Mouse (Mus musculus) neural tube, embryonic 13.5 days (tissue): ENCODE measurements around the gene Auts2. TPM values are rescaled to one million over a fixed set of nuclear protein-coding genes. Genes with fewer than 3 reads are reported as not detected.
A peak's percentile ranks its signal among the peaks of the same experiment; 100 is the strongest.

Experiments used
- ATAC-seq: fragments of 200-750 bp; cut with Nextera tagmentation; 2 replicates; pipeline ENCODE4 v1.8.0; 2017; ENCODE audit warnings: low read depth, mild to moderate bottlenecking, moderate TSS enrichment, moderate library complexity
- H3K27ac ChIP-seq: fragments of 300-500 bp; sonication (generic); replicated peaks from 2 replicates; pipeline ENCODE4 v1.5.1; 2015; ENCODE audit warnings: moderate library complexity, mild to moderate bottlenecking, inconsistent platforms
- H3K27me3 ChIP-seq: fragments of 300-500 bp; sonication (generic); 2 replicates; pipeline ENCODE4 v1.6.1; 2015; ENCODE audit warnings: mild to moderate bottlenecking, inconsistent platforms
- H3K36me3 ChIP-seq: fragments of 300-500 bp; sonication (generic); 2 replicates; pipeline ENCODE4 v1.6.1; 2015; ENCODE audit warnings: mild to moderate bottlenecking, inconsistent platforms
- H3K4me1 ChIP-seq: fragments of 300-500 bp; sonication (generic); replicated peaks from 2 replicates; pipeline ENCODE4 v1.6.1; 2015; ENCODE audit warnings: inconsistent platforms
- H3K4me2 ChIP-seq: fragments of 300-500 bp; sonication (generic); 2 replicates; pipeline ENCODE4 v1.6.1; 2015; ENCODE audit warnings: inconsistent platforms, mild to moderate bottlenecking, moderate library complexity
- H3K4me3 ChIP-seq: fragments of 300-500 bp; sonication (generic); 2 replicates; pipeline ENCODE4 v1.5.1; 2015; ENCODE audit warnings: mild to moderate bottlenecking, inconsistent platforms
- H3K9ac ChIP-seq: fragments of 300-500 bp; sonication (generic); 2 replicates; pipeline ENCODE4 v1.6.1; 2015; ENCODE audit warnings: moderate library complexity, mild to moderate bottlenecking, inconsistent platforms
- H3K9me3 ChIP-seq: fragments of 300-500 bp; sonication (generic); 2 replicates; pipeline ENCODE4 v1.6.1; 2016; ENCODE audit warnings: inconsistent platforms
- WGBS: fragments of 180-500 bp; shearing (Covaris S2); methylation state at CpG from one replicate; pipeline ENCODE4 v1.1.7; 2015; 5-methylcytosine and 5-hydroxymethylcytosine counted together
- polyA plus RNA-seq: library from polyadenylated mRNA; unstranded; fragments of >200 nt; fragmentation: Nextera tagmentation; extraction: Ambion mirVana; gene quantifications from 2 replicates; pipeline ENCODE4 v1.2.1, GENCODE M21; 2015

The Auts2 gene
- polyA plus RNA-seq, 1 experiment from 2014 or later = 72.6 TPM

DNA sequence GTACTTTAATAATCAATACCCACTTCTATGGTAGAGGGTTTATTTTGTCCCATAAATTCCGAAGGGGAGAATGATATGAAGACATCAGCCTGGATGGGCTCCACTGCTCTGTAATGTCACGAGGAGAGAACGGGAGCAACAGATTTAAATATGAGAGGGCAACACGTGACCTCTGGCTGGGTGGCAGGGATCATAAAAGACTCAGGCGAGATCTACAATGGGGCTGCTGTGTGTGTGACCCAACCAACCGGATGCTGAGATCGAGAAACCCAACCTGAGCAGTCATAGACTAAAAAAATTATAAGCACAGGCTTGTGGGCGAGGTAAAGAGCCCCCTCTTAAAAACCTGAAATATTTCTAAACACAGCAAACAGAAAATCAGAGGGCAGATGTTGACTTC lies 753.5 kb downstream of the Auts2 start:
- Histone ChIP-seq H3K4me2 (no peak overlapping the region), H3K36me3 (no peaks in the 10 kb centered on the region), H3K9ac (no peak overlapping the region), H3K27ac (no peak overlapping the region), H3K4me3 (no peak overlapping the region), H3K4me1 (peaks cover 52% of the 10 kb centered on the region), H3K9me3 (no peaks in the 10 kb centered on the region), H3K27me3 (no peaks in the 10 kb centered on the region)
- ATAC-seq = no peak
- 33% methylated on average over 8 of the region's 8 CpGs for WGBS

DNA sequence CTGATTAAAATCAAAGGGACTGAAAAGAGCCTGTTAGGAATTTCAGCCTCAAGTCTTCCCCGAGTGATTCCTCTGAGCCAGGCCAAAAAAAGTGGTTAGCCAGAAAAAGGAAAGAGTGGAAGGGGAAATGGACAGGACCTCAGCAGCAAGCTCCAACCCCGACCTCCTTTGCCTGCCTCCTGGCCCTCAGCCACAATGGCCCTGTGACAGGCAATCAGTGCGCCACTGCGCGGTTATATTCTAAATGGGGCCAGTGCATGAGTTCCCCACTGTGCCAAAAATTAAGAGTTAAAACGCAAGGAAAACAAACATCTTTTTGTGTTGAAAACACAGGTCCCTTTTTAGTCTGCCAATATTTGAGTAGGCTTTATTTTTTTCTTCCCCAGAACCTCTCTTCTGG lies 755.1 kb downstream of the Auts2 start:
- ATAC-seq = 0 out of 2 replicates have a peak, but pooled peaks have one; percentile 53
- Histone ChIP-seq H3K27ac (peak overlapping the region; percentile 59; the same call in 1 of the 2 replicates), H3K4me2 (no peak overlapping the region), H3K9me3 (no peaks in the 10 kb centered on the region), H3K4me3 (no peak overlapping the region), H3K27me3 (no peaks in the 10 kb centered on the region), H3K4me1 (peaks cover 43% of the 10 kb centered on the region), H3K9ac (no peak overlapping the region), H3K36me3 (no peaks in the 10 kb centered on the region)
- 27% methylated on average over 6 of the region's 6 CpGs for WGBS

DNA sequence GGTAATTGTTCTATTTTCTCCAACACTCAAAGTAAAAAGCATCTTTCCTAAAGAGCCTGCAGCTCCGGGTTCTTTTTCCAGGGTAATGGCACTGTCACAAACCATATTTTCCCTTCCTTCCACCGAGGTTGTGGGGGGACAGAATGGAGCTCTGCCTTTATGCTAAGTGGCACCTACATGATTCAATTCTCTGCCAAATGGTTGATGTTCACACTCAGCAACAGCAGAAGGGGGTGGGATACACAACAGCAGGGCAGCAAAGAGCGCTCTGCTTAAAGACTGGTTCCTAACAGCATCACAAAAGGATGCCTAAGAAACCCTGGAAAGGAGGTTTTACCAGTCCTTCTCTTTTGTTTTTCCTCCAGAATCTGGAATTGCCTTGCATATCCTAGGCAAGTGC lies 759.9 kb downstream of the Auts2 start:
- H3K9ac ChIP-seq = peak overlapping the region; percentile 27
- 0 out of 2 replicates have a peak overlapping the region, but pooled peaks have one; percentile 15 for H3K27ac ChIP-seq
- 39% methylated on average over 3 of the region's 3 CpGs for WGBS
- H3K4me1 ChIP-seq = peaks cover 53% of the 10 kb centered on the region
- H3K9me3 ChIP-seq = no peaks in the 10 kb centered on the region
- ATAC-seq = no peak
- no peak overlapping the region for H3K4me2 ChIP-seq
- no peak overlapping the region for H3K4me3 ChIP-seq
- no peaks in the 10 kb centered on the region for H3K36me3 ChIP-seq
- H3K27me3 ChIP-seq = no peaks in the 10 kb centered on the region

DNA sequence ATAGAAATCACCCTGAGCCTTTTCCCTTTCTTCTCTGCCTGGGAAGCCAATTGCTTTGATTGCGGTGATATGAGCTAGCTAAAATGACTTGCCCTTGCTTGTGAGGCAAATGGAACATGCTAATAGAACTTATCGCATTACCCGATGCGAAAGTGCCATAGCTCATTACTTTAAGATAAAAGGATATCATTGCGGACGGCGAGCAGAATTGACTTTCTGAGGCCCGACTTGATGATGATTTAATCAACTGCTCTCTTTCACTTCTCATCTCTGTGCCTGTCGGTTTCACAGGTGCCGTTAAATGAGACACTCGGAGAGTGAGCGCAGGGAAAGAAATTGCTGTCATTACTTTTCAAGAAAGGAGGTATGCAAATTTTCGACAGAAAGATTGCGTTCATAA lies 762.1 kb downstream of the Auts2 start:
- H3K4me1 ChIP-seq = peaks cover 57% of the 10 kb centered on the region
- H3K4me3 ChIP-seq = no peak overlapping the region
- H3K9me3 ChIP-seq = no peaks in the 10 kb centered on the region
- peak overlapping the region; percentile 74 for H3K27ac ChIP-seq
- no peak for ATAC-seq
- no peaks in the 10 kb centered on the region for H3K27me3 ChIP-seq
- H3K36me3 ChIP-seq = no peaks in the 10 kb centered on the region
- H3K4me2 ChIP-seq = no peak overlapping the region
- no peak overlapping the region for H3K9ac ChIP-seq
- 61% methylated on average over 14 of the region's 14 CpGs for WGBS

DNA sequence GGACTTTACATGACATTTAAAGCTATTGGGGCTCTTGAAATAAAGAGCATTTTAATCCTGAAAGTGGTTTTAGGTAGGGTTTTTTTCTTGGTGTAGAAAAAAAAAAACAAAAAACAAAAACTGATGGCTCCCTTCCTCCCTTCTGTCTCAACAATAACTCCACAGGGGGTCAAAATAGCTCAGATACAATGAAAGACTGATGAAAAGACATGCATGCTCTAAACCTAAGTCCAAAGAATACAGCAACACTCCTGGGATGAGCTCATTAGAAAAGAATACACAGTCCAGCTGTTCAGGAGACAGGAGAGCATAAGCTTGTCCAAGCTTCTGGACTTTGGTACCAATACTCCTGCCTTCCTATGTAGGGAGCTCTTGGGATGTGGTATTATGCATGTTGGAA lies 764.0 kb downstream of the Auts2 start:
- Histone ChIP-seq H3K36me3 (no peaks in the 10 kb centered on the region), H3K4me2 (no peak overlapping the region), H3K9me3 (no peaks in the 10 kb centered on the region), H3K27ac (0 out of 2 replicates have a peak overlapping the region, but pooled peaks have one; percentile 13), H3K9ac (no peak overlapping the region), H3K27me3 (no peaks in the 10 kb centered on the region), H3K4me1 (peaks cover 76% of the 10 kb centered on the region), H3K4me3 (no peak overlapping the region)
- no peak for ATAC-seq

DNA sequence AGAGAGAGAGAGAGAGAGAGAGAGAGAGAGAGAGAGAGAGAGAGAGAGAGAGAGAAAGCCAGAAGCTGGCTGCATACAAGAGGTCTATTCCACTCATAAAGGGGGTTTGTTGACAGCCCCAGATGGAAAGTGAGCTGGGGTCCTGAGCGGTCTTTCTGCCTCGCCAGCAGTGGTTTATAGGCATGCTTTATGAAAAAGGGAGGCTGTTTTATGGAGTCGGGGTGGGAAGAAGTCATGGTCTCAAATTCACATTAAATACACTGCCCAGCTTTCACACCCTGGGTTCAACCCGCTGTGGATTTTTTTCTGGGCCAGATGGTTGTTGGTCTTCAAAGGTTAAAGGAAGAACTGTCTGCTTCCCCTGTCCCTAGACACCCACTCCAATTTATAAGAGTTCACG lies 767.5 kb downstream of the Auts2 start:
- peaks cover 50% of the 10 kb centered on the region for H3K4me1 ChIP-seq
- 0 out of 2 replicates have a peak overlapping the region, but pooled peaks have one; percentile 22 for H3K9ac ChIP-seq
- 10% methylated on average over 5 of the region's 5 CpGs for WGBS
- H3K27ac ChIP-seq = peak overlapping the region; percentile 83
- no peaks in the 10 kb centered on the region for H3K36me3 ChIP-seq
- no peaks in the 10 kb centered on the region for H3K9me3 ChIP-seq
- ATAC-seq = peak; percentile 64
- H3K4me2 ChIP-seq = peak overlapping the region; percentile 29; the same call in 1 of the 2 replicates
- H3K4me3 ChIP-seq = no peak overlapping the region
- no peaks in the 10 kb centered on the region for H3K27me3 ChIP-seq

DNA sequence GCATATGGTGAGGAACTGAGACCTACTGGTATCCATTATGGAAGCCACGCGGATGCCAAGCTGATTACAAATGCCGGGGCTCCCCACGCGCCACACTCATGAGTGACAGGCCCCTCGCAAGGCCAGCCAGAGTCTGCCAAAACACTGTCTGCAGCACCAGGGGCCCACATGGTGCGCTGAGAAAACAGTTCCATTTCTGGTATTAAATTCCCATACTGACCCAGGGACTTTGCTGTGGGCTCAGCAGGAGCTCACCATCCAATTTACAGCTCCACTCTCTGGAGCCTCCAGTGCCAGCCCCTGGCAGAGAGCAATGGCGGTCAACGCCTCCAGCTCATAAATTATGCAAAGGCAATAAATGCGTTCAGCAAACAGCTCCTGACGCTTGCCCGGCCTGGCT lies 767.9 kb downstream of the Auts2 start:
- 11% methylated on average over 12 of the region's 12 CpGs for WGBS

DNA sequence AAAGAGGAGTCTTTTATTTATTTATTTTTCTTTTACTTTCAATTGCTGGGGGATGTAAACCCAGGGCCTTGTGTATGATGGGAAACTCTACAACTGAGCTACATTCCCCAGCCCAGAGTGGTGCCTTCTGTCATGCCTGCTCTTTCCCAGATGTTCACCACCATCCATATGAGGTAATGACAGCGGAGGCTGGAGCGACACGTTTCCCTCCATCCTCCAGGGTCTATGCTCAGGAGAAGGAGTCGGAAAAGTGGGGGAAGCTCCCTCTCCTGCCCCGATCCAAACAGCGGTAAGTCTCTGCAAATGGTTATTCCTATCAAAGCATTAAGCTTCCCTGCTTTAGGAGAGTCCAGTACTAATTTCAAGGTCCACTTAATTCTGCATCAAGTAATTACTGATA lies 768.4 kb downstream of the Auts2 start:
- H3K4me3 ChIP-seq = no peak overlapping the region
- H3K27ac ChIP-seq = peak overlapping the region; percentile 83
- no peaks in the 10 kb centered on the region for H3K9me3 ChIP-seq
- no peak overlapping the region for H3K9ac ChIP-seq
- H3K4me2 ChIP-seq = peak overlapping the region; percentile 29
- peak; percentile 77 for ATAC-seq
- H3K27me3 ChIP-seq = no peaks in the 10 kb centered on the region
- H3K36me3 ChIP-seq = no peaks in the 10 kb centered on the region
- peaks cover 49% of the 10 kb centered on the region for H3K4me1 ChIP-seq
- WGBS = 35% methylated on average over 6 of the region's 6 CpGs

More for the DNA sequence above, 767.9 kb downstream of the Auts2 start:
- Histone ChIP-seq H3K27ac (peak overlapping the region; percentile 83), H3K9ac (no peak overlapping the region), H3K4me3 (no peak overlapping the region), H3K27me3 (no peaks in the 10 kb centered on the region), H3K4me1 (peaks cover 45% of the 10 kb centered on the region), H3K9me3 (no peaks in the 10 kb centered on the region), H3K4me2 (peak overlapping the region; percentile 29), H3K36me3 (no peaks in the 10 kb centered on the region)
- ATAC-seq = peak; percentile 89

DNA sequence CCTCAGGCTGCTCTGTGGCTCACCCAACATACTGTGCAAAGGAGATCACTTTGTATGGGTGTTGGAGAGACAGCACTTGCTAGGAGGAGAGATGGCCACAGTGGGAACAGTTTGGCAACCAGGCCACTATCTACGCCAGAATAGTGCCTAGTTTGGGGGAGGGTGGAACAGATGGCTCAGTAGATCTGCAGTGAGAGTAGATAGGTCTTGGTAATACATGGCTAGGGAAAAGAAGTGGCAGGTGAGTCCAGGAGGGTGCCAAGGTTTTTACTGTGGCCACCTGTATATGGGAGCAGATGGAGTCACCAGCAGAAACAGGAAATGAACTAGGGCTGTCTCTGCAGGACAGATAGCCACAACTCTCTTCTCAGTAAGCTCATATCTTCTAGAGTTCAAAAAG lies 770.5 kb downstream of the Auts2 start:
- Histone ChIP-seq H3K4me1 (peaks cover 59% of the 10 kb centered on the region), H3K27me3 (no peaks in the 10 kb centered on the region), H3K4me2 (no peak overlapping the region), H3K9ac (no peak overlapping the region), H3K9me3 (no peaks in the 10 kb centered on the region), H3K36me3 (no peaks in the 10 kb centered on the region), H3K27ac (no peak overlapping the region), H3K4me3 (no peak overlapping the region)
- WGBS = 81% methylated on average over 1 of the region's 1 CpGs
- no peak for ATAC-seq

DNA sequence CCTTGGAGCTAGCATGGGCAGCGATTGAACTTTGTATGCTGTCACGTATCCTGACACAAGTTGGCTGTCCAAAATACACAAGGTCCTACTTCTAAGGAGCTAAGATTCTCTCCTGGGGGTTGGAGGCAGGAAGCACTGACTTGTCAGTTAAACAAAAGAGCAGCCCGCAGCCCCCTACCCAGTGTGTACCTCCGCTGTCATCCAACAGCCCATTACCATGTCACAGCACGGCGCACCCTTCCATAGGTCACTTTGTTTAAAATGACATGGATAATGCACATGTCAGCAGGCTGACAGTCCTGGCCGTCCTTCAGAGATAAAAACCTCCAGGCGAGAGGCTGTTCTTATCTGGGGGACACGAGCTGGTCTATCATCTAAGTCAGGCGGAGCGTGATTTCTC lies 773.9 kb downstream of the Auts2 start:
- Histone ChIP-seq H3K9ac (no peak overlapping the region), H3K36me3 (no peaks in the 10 kb centered on the region), H3K4me2 (no peak overlapping the region), H3K4me3 (no peak overlapping the region), H3K27me3 (no peaks in the 10 kb centered on the region), H3K4me1 (peaks cover 50% of the 10 kb centered on the region), H3K27ac (peak overlapping the region; percentile 43), H3K9me3 (no peaks in the 10 kb centered on the region)
- 37% methylated on average over 11 of the region's 11 CpGs for WGBS
- ATAC-seq = no peak

DNA sequence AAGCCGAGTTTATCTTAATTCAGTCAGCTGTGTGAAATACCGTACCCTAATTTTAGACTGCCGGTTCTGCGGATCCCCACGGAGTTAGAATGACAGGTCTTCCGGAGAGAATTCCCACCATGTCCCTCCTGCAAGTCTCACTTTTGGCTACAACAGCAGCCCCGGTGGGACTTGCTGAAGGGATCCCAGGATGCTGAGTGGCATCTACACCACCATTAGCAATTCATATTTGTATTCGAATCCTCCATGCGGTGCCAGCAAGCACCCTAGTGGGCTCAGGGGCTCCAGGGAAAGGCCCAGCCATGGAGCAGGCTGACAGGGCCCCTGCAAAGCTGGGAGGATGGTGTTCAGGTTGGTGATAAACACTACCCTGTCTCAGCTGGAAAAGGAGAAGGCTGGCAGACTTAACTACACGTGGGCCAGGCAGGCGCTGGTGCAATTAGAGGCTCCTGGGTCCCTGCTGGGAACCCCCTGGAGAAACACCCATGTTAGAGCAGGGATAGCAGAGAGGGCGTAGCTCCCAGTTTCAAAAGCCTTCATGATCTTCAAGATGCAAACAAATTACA lies 775.4 kb downstream of the Auts2 start:
- H3K9me3 ChIP-seq = no peaks in the 10 kb centered on the region
- no peak overlapping the region for H3K4me2 ChIP-seq
- H3K4me1 ChIP-seq = peaks cover 47% of the 10 kb centered on the region
- no peaks in the 10 kb centered on the region for H3K36me3 ChIP-seq
- WGBS = 40% methylated on average over 12 of the region's 12 CpGs
- H3K27me3 ChIP-seq = no peaks in the 10 kb centered on the region
- peak overlapping the region; percentile 25; the same call in 1 of the 2 replicates for H3K27ac ChIP-seq
- ATAC-seq = 0 out of 2 replicates have a peak, but pooled peaks have one; percentile 34
- H3K4me3 ChIP-seq = no peak overlapping the region
- no peak overlapping the region for H3K9ac ChIP-seq

DNA sequence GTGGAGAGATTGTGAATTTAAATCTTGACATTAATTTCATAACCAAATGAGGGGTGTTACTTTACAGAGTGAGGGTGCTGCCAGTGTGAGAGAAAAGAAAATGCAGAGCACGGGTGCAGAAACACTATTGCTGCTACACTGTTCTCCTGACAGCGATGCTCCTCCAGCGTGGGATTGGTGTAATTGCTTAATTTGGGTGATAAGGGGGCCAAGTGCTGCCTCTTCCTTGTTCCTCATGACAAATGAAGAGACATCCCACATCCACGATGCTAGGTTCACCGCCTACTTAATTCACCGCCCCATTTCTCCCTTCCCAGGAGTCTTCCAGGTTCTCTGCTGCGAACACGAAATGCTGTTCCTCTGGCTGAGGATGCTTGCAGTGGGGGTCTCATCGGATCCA lies 776.0 kb downstream of the Auts2 start:
- no peak overlapping the region for H3K9ac ChIP-seq
- no peak overlapping the region for H3K4me3 ChIP-seq
- 0 out of 2 replicates have a peak overlapping the region, but pooled peaks have one; percentile 25 for H3K27ac ChIP-seq
- ATAC-seq = no peak
- no peaks in the 10 kb centered on the region for H3K36me3 ChIP-seq
- H3K4me2 ChIP-seq = no peak overlapping the region
- H3K4me1 ChIP-seq = peaks cover 47% of the 10 kb centered on the region
- 55% methylated on average over 9 of the region's 9 CpGs for WGBS
- H3K9me3 ChIP-seq = no peaks in the 10 kb centered on the region
- no peaks in the 10 kb centered on the region for H3K27me3 ChIP-seq

DNA sequence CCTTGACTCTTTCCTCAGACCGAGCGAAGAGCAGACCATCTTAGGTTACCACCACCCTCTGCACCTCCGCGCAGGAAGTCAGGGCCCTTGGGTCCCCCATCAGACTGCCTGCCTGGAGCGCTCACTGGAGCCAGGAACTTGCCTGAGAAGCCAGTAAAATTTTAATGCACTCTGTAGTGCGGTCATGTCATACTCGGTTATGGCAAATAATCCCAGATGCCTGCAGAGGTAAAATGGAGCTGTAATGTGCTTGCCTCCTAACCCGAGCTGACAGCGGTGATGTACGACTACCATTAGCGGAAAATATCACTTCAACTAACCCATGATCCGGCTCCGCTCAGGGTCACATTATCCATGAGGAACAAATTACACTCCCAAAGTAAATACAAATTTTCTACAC lies 783.7 kb downstream of the Auts2 start:
- Histone ChIP-seq H3K27ac (peak overlapping the region; percentile 15; the same call in 1 of the 2 replicates), H3K4me2 (no peak overlapping the region), H3K9ac (no peak overlapping the region), H3K9me3 (no peaks in the 10 kb centered on the region), H3K4me1 (peaks cover 18% of the 10 kb centered on the region), H3K36me3 (no peaks in the 10 kb centered on the region), H3K4me3 (no peak overlapping the region), H3K27me3 (no peaks in the 10 kb centered on the region)
- 0 out of 2 replicates have a peak, but pooled peaks have one; percentile 53 for ATAC-seq
- WGBS = 63% methylated on average over 13 of the region's 13 CpGs
